Mouse (Mus musculus) erythroblast, embryonic 14.5 days (primary cell): Measurements from ENCODE around the gene Txlna.

Experiments
- GATA1 ChIP-seq: IDR thresholded peaks from 2 replicates; pipeline ENCODE4 v1.6.1; 2012; ENCODE audit warnings: low read length, inconsistent platforms, mixed read lengths
- TAL1 ChIP-seq: IDR thresholded peaks from 3 replicates; pipeline ENCODE4 v1.6.1; 2012; ENCODE audit warnings: low read length, inconsistent platforms, mixed read lengths

- TF ChIP-seq GATA1 (no peak), TAL1 (no peak)
These were observed 1.6 kb downstream of the Txlna start for GRCm38 (mm10) chr4:129639221-129639620.
